12 mouse cellular contexts compared by ENCODE assay signal in genomic region chr9:123243988-123244387, GRCm38 (mm10). TPM values are rescaled to one million over a fixed set of nuclear protein-coding genes. Genes with fewer than 3 reads are reported as not detected.
DNase-seq lines count a peak whose midpoint lies in the region; ATAC-seq lines count a peak whose summit lies in the region.
"Had no signal": no experiment of that assay in that cellular context is flagged by ENCODE, and none has a peak within 500 bp of the region (broad histone marks: within the 10 kb centered on the region; RNA-seq: fewer than 3 reads in every experiment).

No protein-coding gene starts in this region.

- no peak for ATAC-seq in CD4-positive, CD25-positive, alpha-beta regulatory T cell, adult 4 months
- ATAC-seq: forebrain, embryonic 15.5 days had no signal

- peak; percentile 30 for DNase-seq in urinary bladder, postnatal 14 days (ENCODE audit: low spot score)
- DNase-seq in urinary bladder, adult 2 months (ENCODE audit: low spot score) = no peak
- peak; percentile 66 for DNase-seq in adrenal gland, postnatal 14 days
- peak; percentile 34 to 80 for DNase-seq in left cerebral cortex, postnatal 14 days (ENCODE audit: low spot score in 2 of 2)
- peak; percentile 76 for DNase-seq in telencephalon, adult 2 months (ENCODE audit: low read depth, low spot score)
- no peak for DNase-seq in cerebellum, adult 18-20 months
- DNase-seq in testis, postnatal 10 days (ENCODE audit: low spot score) = no peak
- DNase-seq: heart, adult 18-20 months; kidney, postnatal 25 days; lung, postnatal 10 days had no signal

- intact Hi-C loops in left cerebral cortex, postnatal 14 days (cut with DNase I) = no loop called here

RNA-seq across cellular contexts. Expression of gene Tmem158, which starts 16.6 kb away (rescaled TPM):
- 20.7 and 22.7 TPM in 2 replicates for polyA plus RNA-seq in urinary bladder, adult 2 months (2012; rRNA removed)
- 12.9 and 16.1 TPM in 2 replicates for total RNA-seq in adrenal gland, postnatal 14 days (2021)
- 10 to 100 TPM; 57.5 to 74.7 TPM for total RNA-seq in left cerebral cortex, postnatal 14 days (2021)
- 1 to 10 TPM in 1 of 2 experiments, not detected in 1; 1.0 TPM for polyA plus RNA-seq in CD4-positive, CD25-positive, alpha-beta regulatory T cell, adult 4 months (2017; shearing (Covaris generic))

RNA-seq across cellular contexts. Expression of gene Cdcp1, which starts 28.1 kb away (rescaled TPM):
- polyA plus RNA-seq in urinary bladder, adult 2 months (2012; rRNA removed) = 23.1 and 25.1 TPM in 2 replicates
- 0.30 and 0.85 TPM in 2 replicates for total RNA-seq in adrenal gland, postnatal 14 days (2021)
- under 1 TPM; 0.06 to 0.18 TPM for total RNA-seq in left cerebral cortex, postnatal 14 days (2021)
- polyA plus RNA-seq in CD4-positive, CD25-positive, alpha-beta regulatory T cell, adult 4 months (2017; shearing (Covaris generic)) = 1 to 10 TPM; 3.1 to 4.6 TPM

Comparison
In these comparisons a context has a peak if more than half of its experiments do, and no peak if none do; other contexts are left out.
1. DNase-seq: peak in urinary bladder, postnatal 14 days (single experiment), adrenal gland, postnatal 14 days (single experiment), left cerebral cortex, postnatal 14 days (2 of 2) and telencephalon, adult 2 months (single experiment); none in urinary bladder, adult 2 months (single experiment), cerebellum, adult 18-20 months (0 of 2) and testis, postnatal 10 days (single experiment).